Mouse (Mus musculus) small intestine, adult 2 months (tissue): ENCODE results near the gene Vps37b.

Experiments used
- CTCF ChIP-seq: fragments of 200-500 bp; IDR thresholded peaks from 2 replicates; pipeline ENCODE4 v1.5.1; 2012; ENCODE audit warnings: low read depth, mild to moderate bottlenecking, control low read depth, inconsistent platforms, low read length, moderate library complexity, mixed read lengths; ENCODE audit not compliant: insufficient replicate concordance, insufficient read length; ENCODE audit errors: extremely low read depth
- POLR2A ChIP-seq: fragments of 200-500 bp; IDR thresholded peaks from 2 replicates; pipeline ENCODE4 v1.6.1; 2012; ENCODE audit warnings: low read depth, mild to moderate bottlenecking, control low read depth, inconsistent platforms, low read length, moderate library complexity

- TF ChIP-seq CTCF = no peak
- TF ChIP-seq POLR2A = no peak
Measured at GRCm38 (mm10) chr5:124002876-124003275, 29.2 kb downstream of the Vps37b start.
